Mouse (Mus musculus) regulatory T cell (primary cell): ENCODE results near the gene Sugp1.

Experiments
- in situ Hi-C: fragments of 300-600 bp; cut with MboI, MseI; formaldehyde crosslinking; loops from one replicate; pipeline ENCODE4 v1.15.1; 2025; ENCODE audit warnings: high pct_unique_total_duplicates

Gene Sugp1

GRCm38 (mm10) chr8:70104922-70105321, 62.3 kb downstream of the Sugp1 start:
- in situ Hi-C loops, result no loop called here

GRCm38 (mm10) chr8:70110451-70110850, 67.8 kb downstream of the Sugp1 start:
- in situ Hi-C loops, result no loop called here

- in situ Hi-C loops, result no loop called here
Observed at GRCm38 (mm10) chr8:70111192-70111795, 68.7 kb downstream of the Sugp1 start.

- in situ Hi-C loops, result no loop called here
Observed at GRCm38 (mm10) chr8:70112401-70113016, 69.9 kb downstream of the Sugp1 start.

- in situ Hi-C loops, result no loop called here
Observed at GRCm38 (mm10) chr8:70114488-70114887, 71.9 kb downstream of the Sugp1 start.

- in situ Hi-C loops, result no loop called here
Observed at GRCm38 (mm10) chr8:70114892-70115291, 72.3 kb downstream of the Sugp1 start.

- in situ Hi-C loops, result no loop called here
Observed at GRCm38 (mm10) chr8:70117611-70118010, 75.0 kb downstream of the Sugp1 start.

- in situ Hi-C loops, result no loop called here
Observed at GRCm38 (mm10) chr8:70118726-70119700, 76.4 kb downstream of the Sugp1 start.

GRCm38 (mm10) chr8:70120667-70121066, 78.1 kb downstream of the Sugp1 start, which contains the start of gene Ncan:
Ncan (minus strand) TSS chr8:70120873.
- in situ Hi-C loops, result no loop called here
